Mouse (Mus musculus): ENCODE measurements around the gene Zdhhc23. TPM values are rescaled to one million over a fixed set of nuclear protein-coding genes. Genes with fewer than 3 reads are reported as not detected.

Zdhhc23 gene
- polyA plus RNA-seq, 1 experiment from 2014 or later, result 0.83 TPM

GRCm38 (mm10) chr16:43965781-43966389 is 13.7 kb downstream of the Zdhhc23 start:
- H3K27ac ChIP-seq, result no peak overlapping the region
- H3K9ac ChIP-seq (replicated peaks), result no peak overlapping the region
- H3K4me3 ChIP-seq (replicated peaks), result no peak overlapping the region
- H3K36me3 ChIP-seq, result no peaks in the 10 kb centered on the region
- no peak for ATAC-seq (ENCODE audit: insufficient number of reproducible peaks, insufficient read depth, low FRiP score, low TSS enrichment, low read depth)
- no peaks in the 10 kb centered on the region; the same call in 1 of the 2 replicates for H3K4me1 ChIP-seq (replicated peaks)
- H3K9me3 ChIP-seq, result no peaks in the 10 kb centered on the region
- 88% methylated on average over 13 of the region's 13 CpGs for WGBS
- no peaks in the 10 kb centered on the region for H3K27me3 ChIP-seq
- H3K4me2 ChIP-seq, result no peak overlapping the region

GRCm38 (mm10) chr16:43963780-43964179 is 15.8 kb downstream of the Zdhhc23 start:
- Histone ChIP-seq H3K27me3 (no peaks in the 10 kb centered on the region), H3K4me1 (replicated peaks) (no peaks in the 10 kb centered on the region; the same call in 1 of the 2 replicates), H3K9ac (replicated peaks) (no peak overlapping the region), H3K27ac (no peak overlapping the region), H3K4me2 (no peak overlapping the region), H3K36me3 (0 out of 2 replicates have a peak, but pooled peaks cover 3% of the 10 kb centered on the region), H3K4me3 (replicated peaks) (no peak overlapping the region), H3K9me3 (no peaks in the 10 kb centered on the region)
- ATAC-seq (ENCODE audit: insufficient number of reproducible peaks, insufficient read depth, low FRiP score, low TSS enrichment, low read depth), result no peak
- 76% methylated on average over 3 of the region's 3 CpGs for WGBS

GRCm38 (mm10) chr16:43963291-43963690 is 16.3 kb downstream of the Zdhhc23 start:
- Histone ChIP-seq H3K4me3 (replicated peaks) (no peak overlapping the region), H3K27ac (no peak overlapping the region), H3K9ac (replicated peaks) (no peak overlapping the region), H3K4me2 (no peak overlapping the region), H3K4me1 (replicated peaks) (peaks cover under 1% of the 10 kb centered on the region), H3K36me3 (0 out of 2 replicates have a peak, but pooled peaks cover 3% of the 10 kb centered on the region), H3K27me3 (no peaks in the 10 kb centered on the region), H3K9me3 (no peaks in the 10 kb centered on the region)
- ATAC-seq (ENCODE audit: insufficient number of reproducible peaks, insufficient read depth, low FRiP score, low TSS enrichment, low read depth), result no peak
- 92% methylated on average over 9 of the region's 9 CpGs for WGBS

- H3K27ac ChIP-seq, result no peak overlapping the region
- H3K4me1 ChIP-seq (replicated peaks), result peaks cover 6% of the 10 kb centered on the region
- H3K4me3 ChIP-seq (replicated peaks), result no peak overlapping the region
- H3K27me3 ChIP-seq, result no peaks in the 10 kb centered on the region
- H3K9me3 ChIP-seq, result no peaks in the 10 kb centered on the region
- WGBS, result 45% methylated on average over 4 of the region's 4 CpGs
- no peak overlapping the region for H3K9ac ChIP-seq (replicated peaks)
- ATAC-seq (ENCODE audit: insufficient number of reproducible peaks, insufficient read depth, low FRiP score, low TSS enrichment, low read depth), result peak; percentile 10; the same call in 1 of the 2 replicates
- 0 out of 2 replicates have a peak, but pooled peaks cover 3% of the 10 kb centered on the region for H3K36me3 ChIP-seq
- no peak overlapping the region for H3K4me2 ChIP-seq
Observed at GRCm38 (mm10) chr16:43958038-43958437, 21.6 kb downstream of the Zdhhc23 start.

- Histone ChIP-seq H3K9ac (replicated peaks) (no peak overlapping the region), H3K4me1 (replicated peaks) (peaks cover 6% of the 10 kb centered on the region), H3K4me3 (replicated peaks) (no peak overlapping the region), H3K9me3 (no peaks in the 10 kb centered on the region), H3K36me3 (no peaks in the 10 kb centered on the region), H3K27ac (no peak overlapping the region), H3K4me2 (no peak overlapping the region), H3K27me3 (no peaks in the 10 kb centered on the region)
- 75% methylated on average over 6 of the region's 6 CpGs for WGBS
- no peak for ATAC-seq (ENCODE audit: insufficient number of reproducible peaks, insufficient read depth, low FRiP score, low TSS enrichment, low read depth)
Observed at GRCm38 (mm10) chr16:43954913-43955312, 24.7 kb downstream of the Zdhhc23 start.

GRCm38 (mm10) chr16:43951591-43951990 is 28.0 kb downstream of the Zdhhc23 start:
- Histone ChIP-seq H3K4me3 (replicated peaks) (no peak overlapping the region), H3K27me3 (no peaks in the 10 kb centered on the region), H3K9ac (replicated peaks) (no peak overlapping the region), H3K27ac (no peak overlapping the region), H3K4me2 (no peak overlapping the region), H3K9me3 (no peaks in the 10 kb centered on the region), H3K36me3 (no peaks in the 10 kb centered on the region), H3K4me1 (replicated peaks) (no peaks in the 10 kb centered on the region)
- ATAC-seq (ENCODE audit: insufficient number of reproducible peaks, insufficient read depth, low FRiP score, low TSS enrichment, low read depth), result no peak
- 75% methylated on average over 4 of the region's 4 CpGs for WGBS

- Histone ChIP-seq H3K9me3 (no peaks in the 10 kb centered on the region), H3K4me3 (replicated peaks) (no peak overlapping the region), H3K27ac (no peak overlapping the region), H3K27me3 (no peaks in the 10 kb centered on the region), H3K4me2 (no peak overlapping the region), H3K36me3 (no peaks in the 10 kb centered on the region), H3K4me1 (replicated peaks) (peaks cover 3% of the 10 kb centered on the region; the same call in 1 of the 2 replicates), H3K9ac (replicated peaks) (no peak overlapping the region)
- WGBS, result 70% methylated on average over 3 of the region's 3 CpGs
- no peak for ATAC-seq (ENCODE audit: insufficient number of reproducible peaks, insufficient read depth, low FRiP score, low TSS enrichment, low read depth)
Observed at GRCm38 (mm10) chr16:43945869-43946268, 33.7 kb downstream of the Zdhhc23 start.

- Histone ChIP-seq H3K4me1 (replicated peaks) (peaks cover 4% of the 10 kb centered on the region; the same call in 1 of the 2 replicates), H3K9me3 (no peaks in the 10 kb centered on the region), H3K27me3 (no peaks in the 10 kb centered on the region), H3K4me2 (no peak overlapping the region), H3K9ac (replicated peaks) (no peak overlapping the region), H3K4me3 (replicated peaks) (no peak overlapping the region), H3K36me3 (no peaks in the 10 kb centered on the region), H3K27ac (no peak overlapping the region)
- WGBS, result 83% methylated on average over 3 of the region's 3 CpGs
- no peak for ATAC-seq (ENCODE audit: insufficient number of reproducible peaks, insufficient read depth, low FRiP score, low TSS enrichment, low read depth)
Observed at GRCm38 (mm10) chr16:43945351-43945750, 34.2 kb downstream of the Zdhhc23 start.

- H3K4me1 ChIP-seq (replicated peaks), result peaks cover 4% of the 10 kb centered on the region; the same call in 1 of the 2 replicates
- no peak overlapping the region for H3K4me3 ChIP-seq (replicated peaks)
- H3K4me2 ChIP-seq, result no peak overlapping the region
- no peaks in the 10 kb centered on the region for H3K36me3 ChIP-seq
- H3K9me3 ChIP-seq, result no peaks in the 10 kb centered on the region
- WGBS, result 42% methylated on average over 4 of the region's 4 CpGs
- no peak overlapping the region for H3K9ac ChIP-seq (replicated peaks)
- no peak overlapping the region for H3K27ac ChIP-seq
- H3K27me3 ChIP-seq, result no peaks in the 10 kb centered on the region
- peak; percentile 58; the same call in 1 of the 2 replicates for ATAC-seq (ENCODE audit: insufficient number of reproducible peaks, insufficient read depth, low FRiP score, low TSS enrichment, low read depth)
Observed at GRCm38 (mm10) chr16:43940846-43941245, 38.7 kb downstream of the Zdhhc23 start.

GRCm38 (mm10) chr16:43935892-43936291 is 43.7 kb downstream of the Zdhhc23 start:
- H3K27me3 ChIP-seq, result no peaks in the 10 kb centered on the region
- no peaks in the 10 kb centered on the region for H3K36me3 ChIP-seq
- no peaks in the 10 kb centered on the region for H3K9me3 ChIP-seq
- no peak for ATAC-seq (ENCODE audit: insufficient number of reproducible peaks, insufficient read depth, low FRiP score, low TSS enrichment, low read depth)
- peaks cover 1% of the 10 kb centered on the region; the same call in 1 of the 2 replicates for H3K4me1 ChIP-seq (replicated peaks)
- H3K27ac ChIP-seq, result no peak overlapping the region
- 84% methylated on average over 3 of the region's 3 CpGs for WGBS
- no peak overlapping the region for H3K9ac ChIP-seq (replicated peaks)
- no peak overlapping the region for H3K4me2 ChIP-seq
- H3K4me3 ChIP-seq (replicated peaks), result no peak overlapping the region

- H3K27me3 ChIP-seq, result no peaks in the 10 kb centered on the region
- no peaks in the 10 kb centered on the region for H3K36me3 ChIP-seq
- no peak for ATAC-seq (ENCODE audit: insufficient number of reproducible peaks, insufficient read depth, low FRiP score, low TSS enrichment, low read depth)
- no peaks in the 10 kb centered on the region for H3K9me3 ChIP-seq
- H3K4me3 ChIP-seq (replicated peaks), result no peak overlapping the region
- no peaks in the 10 kb centered on the region for H3K4me1 ChIP-seq (replicated peaks)
- no peak overlapping the region for H3K9ac ChIP-seq (replicated peaks)
- H3K4me2 ChIP-seq, result no peak overlapping the region
- 75% methylated on average over 3 of the region's 3 CpGs for WGBS
- no peak overlapping the region for H3K27ac ChIP-seq
Observed at GRCm38 (mm10) chr16:43935367-43935766, 44.2 kb downstream of the Zdhhc23 start.

GRCm38 (mm10) chr16:43934856-43935255 is 44.7 kb downstream of the Zdhhc23 start:
- no peak for ATAC-seq (ENCODE audit: insufficient number of reproducible peaks, insufficient read depth, low FRiP score, low TSS enrichment, low read depth)

More at GRCm38 (mm10) chr16:43934856-43935255, 44.7 kb downstream of the Zdhhc23 start:
- Histone ChIP-seq H3K4me3 (replicated peaks) (no peak overlapping the region), H3K27me3 (no peaks in the 10 kb centered on the region), H3K9me3 (no peaks in the 10 kb centered on the region), H3K4me2 (no peak overlapping the region), H3K9ac (replicated peaks) (no peak overlapping the region), H3K36me3 (no peaks in the 10 kb centered on the region), H3K4me1 (replicated peaks) (no peaks in the 10 kb centered on the region), H3K27ac (no peak overlapping the region)
- WGBS, result 83% methylated on average over 8 of the region's 8 CpGs

Data from limb, embryonic 12.5 days (tissue).